Comparison of ENCODE assay signal across 16 mouse cellular contexts in genomic region chr2:29623247-29624090, GRCm38 (mm10). TPM values are rescaled to one million over a fixed set of nuclear protein-coding genes. Genes with fewer than 3 reads are reported as not detected.
A peak's percentile ranks its signal among the peaks of the same experiment; 100 is the strongest.
DNase-seq lines count a peak whose midpoint lies in the region; ATAC-seq and TF ChIP-seq lines count a peak whose summit lies in the region.
"Had no signal": no experiment of that assay in that cellular context is flagged by ENCODE, and none has a peak within 500 bp of the region (broad histone marks: within the 10 kb centered on the region; RNA-seq: fewer than 3 reads in every experiment).

No protein-coding gene starts in this region.

- no peak for TF ChIP-seq CTCF in liver, embryonic 14.5 days (IDR thresholded peaks at IDR 0.05; ENCODE audit: low read depth)

- no peaks in the 10 kb centered on the region for H3K36me3 ChIP-seq in heart, embryonic 13.5 days
- no peaks in the 10 kb centered on the region for H3K36me3 ChIP-seq in liver, embryonic 14.5 days (replicated peaks; ENCODE audit: control insufficient read depth, insufficient read depth, low read depth)
- H3K36me3 ChIP-seq in hindbrain, embryonic 14.5 days (replicated peaks; ENCODE audit: control insufficient read depth, insufficient read depth), result no peaks in the 10 kb centered on the region
- H3K36me3 ChIP-seq: neural tube, embryonic 15.5 days had no signal

- peak overlapping the region; percentile 8; the same call in 1 of the 2 replicates for H3K9ac ChIP-seq in heart, embryonic 13.5 days
- no peak overlapping the region for H3K9ac ChIP-seq in liver, embryonic 14.5 days (replicated peaks)
- H3K9ac ChIP-seq in hindbrain, embryonic 14.5 days, result no peak overlapping the region
- H3K9ac ChIP-seq: neural tube, embryonic 15.5 days had no signal

- DNase-seq in heart, adult 9 months (ENCODE audit: low spot score in 2 of 2), result no peak
- DNase-seq in thymus, postnatal 4 days, result peak; percentile 24
- DNase-seq in thymus, postnatal 0 days (ENCODE audit: low spot score), result no peak
- DNase-seq in liver, embryonic 14.5 days (ENCODE audit: low read depth in 3 of 3, low spot score in 3 of 3), result no peak
- DNase-seq in hindbrain, embryonic 14.5 days (ENCODE audit: low spot score), result no peak
- no peak for DNase-seq in urinary bladder, adult 18-20 months (ENCODE audit: low spot score in 2 of 2)
- no peak for DNase-seq in gastrocnemius, postnatal 25 days
- DNase-seq: cerebellum, adult 9-11 months; heart, postnatal 4 days; kidney, adult 9 months; layer of hippocampus, adult 9-11 months; left cerebral cortex, postnatal 4 days; lung, postnatal 14 days had no signal

- 61% methylated on average over 9 of the region's 9 CpGs for WGBS in heart, embryonic 13.5 days
- WGBS in liver, embryonic 14.5 days (ENCODE audit: insufficient replicate concordance), result 45% methylated on average over 9 of the region's 9 CpGs
- 85% methylated on average over 9 of the region's 9 CpGs for WGBS in hindbrain, embryonic 14.5 days

- peak overlapping the region; percentile 60; the same call in 1 of the 2 replicates for H3K27ac ChIP-seq in heart, embryonic 13.5 days (replicated peaks)
- peak overlapping the region; percentile 69 for H3K27ac ChIP-seq in liver, embryonic 14.5 days
- no peak overlapping the region for H3K27ac ChIP-seq in hindbrain, embryonic 14.5 days
- H3K27ac ChIP-seq: embryonic facial prominence, embryonic 10.5 days; neural tube, embryonic 15.5 days had no signal

- H3K4me1 ChIP-seq in heart, embryonic 13.5 days, result peaks cover 73% of the 10 kb centered on the region
- H3K4me1 ChIP-seq in liver, embryonic 14.5 days (replicated peaks; ENCODE audit: control insufficient read depth in 2 of 2, insufficient read depth in 2 of 2, low read length in 1 of 2), result peaks cover 19 to 40% of the 10 kb centered on the region in 2 experiments
- peaks cover 25% of the 10 kb centered on the region for H3K4me1 ChIP-seq in hindbrain, embryonic 14.5 days (replicated peaks; ENCODE audit: control insufficient read depth, insufficient read depth, low read length)

- TF ChIP-seq EP300 in liver, embryonic 14.5 days (IDR thresholded peaks at IDR 0.05; ENCODE audit: low read depth), result no peak

- no peak overlapping the region for H3K4me2 ChIP-seq in heart, embryonic 13.5 days
- peak overlapping the region; percentile 42 for H3K4me2 ChIP-seq in liver, embryonic 14.5 days (ENCODE audit: low read depth)
- H3K4me2 ChIP-seq in hindbrain, embryonic 14.5 days (replicated peaks), result no peak overlapping the region
- H3K4me2 ChIP-seq: neural tube, embryonic 15.5 days had no signal

- no peaks in the 10 kb centered on the region for H3K27me3 ChIP-seq in heart, embryonic 13.5 days (replicated peaks)
- no peaks in the 10 kb centered on the region for H3K27me3 ChIP-seq in liver, embryonic 14.5 days (ENCODE audit: control insufficient read depth, insufficient read depth, low read length)
- no peaks in the 10 kb centered on the region for H3K27me3 ChIP-seq in hindbrain, embryonic 14.5 days (ENCODE audit: control insufficient read depth, insufficient read depth, low read length)
- H3K27me3 ChIP-seq: neural tube, embryonic 15.5 days had no signal

- H3K4me3 ChIP-seq in heart, embryonic 13.5 days, result no peak overlapping the region
- H3K4me3 ChIP-seq in liver, embryonic 14.5 days (ENCODE audit: insufficient read depth in 1 of 2, low read depth in 2 of 2, low read length in 2 of 2), result no peak overlapping the region
- H3K4me3 ChIP-seq in hindbrain, embryonic 14.5 days (replicated peaks; ENCODE audit: low read length), result no peak overlapping the region
- H3K4me3 ChIP-seq: embryonic facial prominence, embryonic 10.5 days; neural tube, embryonic 15.5 days had no signal

- ATAC-seq in heart, embryonic 13.5 days (ENCODE audit: extremely low read depth, insufficient number of reproducible peaks, low FRiP score, low TSS enrichment), result no peak
- ATAC-seq in liver, embryonic 14.5 days (ENCODE audit: insufficient read depth), result no peak
- no peak for ATAC-seq in hindbrain, embryonic 14.5 days (ENCODE audit: low FRiP score)

- H3K9me3 ChIP-seq in heart, embryonic 13.5 days, result no peaks in the 10 kb centered on the region
- H3K9me3 ChIP-seq in liver, embryonic 14.5 days (ENCODE audit: control insufficient read depth, low read length), result no peaks in the 10 kb centered on the region
- H3K9me3 ChIP-seq in hindbrain, embryonic 14.5 days (ENCODE audit: control insufficient read depth, low read length), result no peaks in the 10 kb centered on the region
- H3K9me3 ChIP-seq: embryonic facial prominence, embryonic 10.5 days; neural tube, embryonic 15.5 days had no signal

RNA-seq across cellular contexts. Expression of gene Rapgef1, which starts 3.9 kb away (rescaled TPM):
- polyA plus RNA-seq in heart, embryonic 13.5 days (2015; fragmentation: Nextera tagmentation; extraction: Ambion mirVana), result 8.4 and 9.7 TPM in 2 replicates
- 16.0 and 19.1 TPM in 2 replicates for polyA plus RNA-seq in thymus, postnatal 0 days (2015; fragmentation: Nextera tagmentation; extraction: Ambion mirVana)
- polyA plus RNA-seq in liver, embryonic 14.5 days (2012; rRNA removed), result 10.1 and 11.1 TPM in 2 replicates
- 3.9 and 5.5 TPM in 2 replicates for polyA plus RNA-seq in liver, embryonic 14.5 days (2014; fragmentation: Nextera tagmentation; extraction: Ambion mirVana)
- polyA plus RNA-seq in hindbrain, embryonic 14.5 days (2014; fragmentation: Nextera tagmentation; extraction: Ambion mirVana), result 19.9 and 22.3 TPM in 2 replicates
- total RNA-seq in gastrocnemius, postnatal 25 days (2021), result 100 to 1,000 TPM; 102 to 112 TPM
